In the genomic region with DNA sequence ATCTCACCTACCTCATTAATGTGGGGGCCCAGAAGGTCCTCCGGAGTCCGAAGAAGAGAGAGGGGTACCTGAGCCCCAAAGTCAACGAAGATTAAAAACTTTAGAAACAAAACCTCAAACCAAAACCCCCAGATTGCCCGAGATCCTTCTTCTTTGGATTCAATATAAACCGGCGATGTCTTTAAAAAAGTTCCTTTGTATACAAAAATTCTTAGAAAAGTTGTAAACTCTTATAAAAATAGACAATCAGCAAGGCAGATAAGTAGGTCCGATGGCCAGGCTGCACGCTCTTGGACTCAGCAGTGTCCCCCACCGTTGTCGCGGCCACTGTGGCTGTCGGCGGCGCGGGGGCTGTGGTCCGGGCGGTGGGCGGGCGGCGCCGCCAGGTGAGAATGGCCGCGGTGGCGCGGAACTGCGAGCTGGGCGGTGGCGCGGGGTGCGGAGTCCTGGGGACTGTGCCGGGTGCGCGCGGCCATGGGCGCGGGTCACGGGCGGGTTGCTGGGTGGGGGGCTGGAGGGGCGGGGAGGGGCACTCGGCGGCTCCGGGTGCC, we compare ENCODE assay signal across 7 mouse cellular contexts. TPM values are rescaled to one million over a fixed set of nuclear protein-coding genes. Genes with fewer than 3 reads are reported as not detected.
DNase-seq lines count a peak whose midpoint lies in the region; ATAC-seq and TF ChIP-seq lines count a peak whose summit lies in the region.

No protein-coding gene starts in this region.

- no peak for TF ChIP-seq CTCF in small intestine, adult 2 months (IDR thresholded peaks at IDR 0.05; ENCODE audit: extremely low read depth, insufficient read length, insufficient replicate concordance, low read depth, low read length)

- H3K27ac ChIP-seq in lung, embryonic 15.5 days = peak overlapping the region; percentile 59; the same call in 1 of the 2 replicates
- H3K27ac ChIP-seq in forebrain, embryonic 13.5 days = no peak overlapping the region
- no peak overlapping the region for H3K27ac ChIP-seq in liver, embryonic 11.5 days (ENCODE audit: low read depth, low read length)
- H3K27ac ChIP-seq in small intestine, adult 2 months (ENCODE audit: insufficient read depth, low read depth, low read length) = peak overlapping the region; percentile 51

- H3K4me2 ChIP-seq in lung, embryonic 15.5 days = peak overlapping the region; percentile 91
- peak overlapping the region; percentile 93 for H3K4me2 ChIP-seq in forebrain, embryonic 13.5 days
- peak overlapping the region; percentile 97 for H3K4me2 ChIP-seq in liver, embryonic 11.5 days

- peak overlapping the region; percentile 61 for H3K9ac ChIP-seq in lung, embryonic 15.5 days
- H3K9ac ChIP-seq in forebrain, embryonic 13.5 days = peak overlapping the region; percentile 56
- peak overlapping the region; percentile 56 for H3K9ac ChIP-seq in liver, embryonic 11.5 days (ENCODE audit: low read depth, low read length)

- no peaks in the 10 kb centered on the region for H3K36me3 ChIP-seq in lung, embryonic 15.5 days
- no peaks in the 10 kb centered on the region for H3K36me3 ChIP-seq in forebrain, embryonic 13.5 days (ENCODE audit: poor library complexity, severe bottlenecking)
- H3K36me3 ChIP-seq in liver, embryonic 11.5 days (ENCODE audit: control insufficient read depth, insufficient read depth, low read length) = no peaks in the 10 kb centered on the region
- H3K36me3 ChIP-seq in small intestine, adult 2 months (ENCODE audit: control insufficient read depth, insufficient read depth, low read length) = peaks cover 27% of the 10 kb centered on the region

- WGBS in lung, embryonic 15.5 days = under 1% methylated on average over 29 of the region's 42 CpGs
- WGBS in forebrain, embryonic 13.5 days = under 1% methylated on average over 29 of the region's 42 CpGs
- under 1% methylated on average over 37 of the region's 42 CpGs for WGBS in liver, embryonic 11.5 days
- 2% methylated on average over 30 of the region's 42 CpGs for WGBS in small intestine, adult 2 months

- no peak; the same call in 1 of the 2 replicates for ATAC-seq in lung, embryonic 15.5 days (ENCODE audit: borderline replicate concordance, extremely low read depth, low FRiP score, low TSS enrichment)
- ATAC-seq in forebrain, embryonic 13.5 days = peak; percentile 50; the same call in 1 of the 2 replicates
- ATAC-seq in liver, embryonic 11.5 days (replicated peaks; ENCODE audit: low FRiP score) = no peak; the same call in 1 of the 2 replicates
- ATAC-seq in monocyte, adult 5-6 weeks (replicated peaks; ENCODE audit: insufficient number of reproducible peaks, low FRiP score, low TSS enrichment, poor library complexity, severe bottlenecking) = no peak

- TF ChIP-seq POLR2A in small intestine, adult 2 months (IDR thresholded peaks at IDR 0.05; ENCODE audit: low read depth, low read length) = no peak; the same call in 1 of the 2 replicates

- H3K4me1 ChIP-seq in lung, embryonic 15.5 days = peaks cover 34% of the 10 kb centered on the region
- peaks cover 34% of the 10 kb centered on the region for H3K4me1 ChIP-seq in forebrain, embryonic 13.5 days
- H3K4me1 ChIP-seq in liver, embryonic 11.5 days (replicated peaks; ENCODE audit: control insufficient read depth, insufficient read depth, low read length) = peaks cover 4% of the 10 kb centered on the region
- H3K4me1 ChIP-seq in small intestine, adult 2 months (ENCODE audit: control insufficient read depth, insufficient read depth, insufficient read length, low read length) = peaks cover 3% of the 10 kb centered on the region; the same call in 1 of the 2 replicates

- H3K4me3 ChIP-seq in lung, embryonic 15.5 days = peak overlapping the region; percentile 69
- H3K4me3 ChIP-seq in forebrain, embryonic 13.5 days = peak overlapping the region; percentile 56
- H3K4me3 ChIP-seq in liver, embryonic 11.5 days (ENCODE audit: low read depth, low read length) = peak overlapping the region; percentile 63
- peak overlapping the region; percentile 92 for H3K4me3 ChIP-seq in small intestine, adult 2 months (ENCODE audit: low read depth, low read length)

- DNase-seq in lung, postnatal 14 days = no peak
- no peak for DNase-seq in liver, embryonic 11.5 days (ENCODE audit: low spot score)
- no peak for DNase-seq in left cerebral cortex, adult 11 months (ENCODE audit: low spot score)

- no peaks in the 10 kb centered on the region for H3K9me3 ChIP-seq in lung, embryonic 15.5 days
- H3K9me3 ChIP-seq in forebrain, embryonic 13.5 days (replicated peaks) = no peaks in the 10 kb centered on the region
- H3K9me3 ChIP-seq in liver, embryonic 11.5 days (ENCODE audit: control insufficient read depth, low read length) = no peaks in the 10 kb centered on the region

- peaks cover 23% of the 10 kb centered on the region for H3K27me3 ChIP-seq in lung, embryonic 15.5 days
- H3K27me3 ChIP-seq in forebrain, embryonic 13.5 days = peaks cover 46% of the 10 kb centered on the region
- H3K27me3 ChIP-seq in liver, embryonic 11.5 days (replicated peaks; ENCODE audit: control insufficient read depth, insufficient read depth, low read length) = peaks cover 71% of the 10 kb centered on the region
- H3K27me3 ChIP-seq in small intestine, adult 2 months (ENCODE audit: control insufficient read depth, insufficient read depth, low read length) = no peaks in the 10 kb centered on the region

RNA-seq across cellular contexts. Expression of a gene that starts 0.3 kb away (rescaled TPM):
- 6.4 and 7.2 TPM in 2 replicates for polyA plus RNA-seq in lung, embryonic 15.5 days (2015; fragmentation: Nextera tagmentation; extraction: Ambion mirVana)
- polyA plus RNA-seq in forebrain, embryonic 13.5 days (2015; fragmentation: Nextera tagmentation; extraction: Ambion mirVana) = 1.5 TPM in 2 replicates
- polyA plus RNA-seq in liver, embryonic 11.5 days (2014; fragmentation: Nextera tagmentation; extraction: Ambion mirVana) = 0.97 and 1.1 TPM in 2 replicates
- polyA plus RNA-seq in small intestine, adult 2 months (2012; rRNA removed) = 178 and 590 TPM in 2 replicates
- 100 to 135 TPM (median 116 TPM) in 3 replicates for total RNA-seq in monocyte, adult 5-6 weeks (2017)

Comparison
In these comparisons a context has a peak if more than half of its experiments do, and no peak if none do; other contexts are left out.
1. H3K27ac ChIP-seq: peak in lung, embryonic 15.5 days (single experiment) and small intestine, adult 2 months (single experiment); none in forebrain, embryonic 13.5 days (single experiment) and liver, embryonic 11.5 days (single experiment).
2. RNA of a gene that starts 0.3 kb away (polyA plus RNA-seq): 178 to 590 TPM in small intestine, adult 2 months; 6.4 to 7.2 TPM in lung, embryonic 15.5 days, 1.5 TPM in forebrain, embryonic 13.5 days and 0.97 to 1.1 TPM in liver, embryonic 11.5 days; every median in the first group is over 10 times any median in the second.
3. Peak in every context shown above with its lines, with median percentiles within 50 percentile points of each other: H3K4me2 ChIP-seq, H3K4me3 ChIP-seq and H3K9ac ChIP-seq.